Mouse (Mus musculus): ENCODE measurements around the gene Arhgap23. TPM values are rescaled to one million over a fixed set of nuclear protein-coding genes. Genes with fewer than 3 reads are reported as not detected.

Gene Arhgap23
- total RNA-seq, 2 experiments from 2014 or later, result 84.0 to 91.8 TPM

- peak; percentile 74 to 90 for DNase-seq (ENCODE audit: extremely low spot score in 1 of 2, low spot score in 2 of 2)
- intact Hi-C loops (cut with DNase I), result no loop called here
These were observed 34.4 kb downstream of the Arhgap23 start for GRCm38 (mm10) chr11:97449601-97450293.

GRCm38 (mm10) chr11:97450305-97450922 lies 35.1 kb downstream of the Arhgap23 start:
- peak in 1 of 2 experiments; percentile 57 for DNase-seq (ENCODE audit: extremely low spot score in 1 of 2, low spot score in 2 of 2)
- intact Hi-C loops (cut with DNase I), result no loop called here

GRCm38 (mm10) chr11:97451625-97452024 lies 36.3 kb downstream of the Arhgap23 start:
- intact Hi-C loops (cut with DNase I), result no loop called here
- no peak for DNase-seq (ENCODE audit: extremely low spot score in 1 of 2, low spot score in 2 of 2)

- DNase-seq (ENCODE audit: extremely low spot score in 1 of 2, low spot score in 2 of 2), result no peak
- intact Hi-C loops (cut with DNase I), result no loop called here
These were observed 41.8 kb downstream of the Arhgap23 start for GRCm38 (mm10) chr11:97457120-97457519.

GRCm38 (mm10) chr11:97461307-97461820 lies 46.0 kb downstream of the Arhgap23 start:
- intact Hi-C loops (cut with DNase I), result no loop called here
- DNase-seq (ENCODE audit: extremely low spot score in 1 of 2, low spot score in 2 of 2), result no peak

GRCm38 (mm10) chr11:97462538-97462937 lies 47.2 kb downstream of the Arhgap23 start:
- DNase-seq (ENCODE audit: extremely low spot score in 1 of 2, low spot score in 2 of 2), result no peak
- intact Hi-C loops (cut with DNase I), result no loop called here

- DNase-seq (ENCODE audit: extremely low spot score in 1 of 2, low spot score in 2 of 2), result no peak
- intact Hi-C loops (cut with DNase I), result no loop called here
These were observed 47.8 kb downstream of the Arhgap23 start for GRCm38 (mm10) chr11:97463166-97463565.

GRCm38 (mm10) chr11:97463991-97464390 lies 48.7 kb downstream of the Arhgap23 start:
- intact Hi-C loops (cut with DNase I), result no loop called here
- DNase-seq (ENCODE audit: extremely low spot score in 1 of 2, low spot score in 2 of 2), result no peak

- intact Hi-C loops (cut with DNase I), result no loop called here
- DNase-seq (ENCODE audit: extremely low spot score in 1 of 2, low spot score in 2 of 2), result no peak
These were observed 50.6 kb downstream of the Arhgap23 start for GRCm38 (mm10) chr11:97465957-97466356.

GRCm38 (mm10) chr11:97466444-97467160 lies 51.3 kb downstream of the Arhgap23 start:
- no peak for DNase-seq (ENCODE audit: extremely low spot score in 1 of 2, low spot score in 2 of 2)

GRCm38 (mm10) chr11:97468639-97469287 lies 53.4 kb downstream of the Arhgap23 start:
- DNase-seq (ENCODE audit: extremely low spot score in 1 of 2, low spot score in 2 of 2), result peak; percentile 69 to 87
- intact Hi-C loops (cut with DNase I), result loop anchor here (2.0 kb wide), 1 partner anchor 60 kb away; no protein-coding TSS in a partner anchor

More at GRCm38 (mm10) chr11:97466444-97467160, 51.3 kb downstream of the Arhgap23 start:
- intact Hi-C loops (cut with DNase I), result no loop called here

- no peak for DNase-seq (ENCODE audit: extremely low spot score in 1 of 2, low spot score in 2 of 2)
- intact Hi-C loops (cut with DNase I), result loop anchor here (2.0 kb wide), 1 partner anchor 61 kb away; no protein-coding TSS in a partner anchor
These were observed 54.5 kb downstream of the Arhgap23 start for GRCm38 (mm10) chr11:97469828-97470227.

GRCm38 (mm10) chr11:97471276-97471675 lies 55.9 kb downstream of the Arhgap23 start:
- no peak for DNase-seq (ENCODE audit: extremely low spot score in 1 of 2, low spot score in 2 of 2)
- intact Hi-C loops (cut with DNase I), result no loop called here

GRCm38 (mm10) chr11:97476334-97477095 lies 61.2 kb downstream of the Arhgap23 start:
- intact Hi-C loops (cut with DNase I), result no loop called here

GRCm38 (mm10) chr11:97477431-97477830 lies 62.1 kb downstream of the Arhgap23 start:
- peak in 1 of 2 experiments; percentile 40 for DNase-seq (ENCODE audit: extremely low spot score in 1 of 2, low spot score in 2 of 2)
- intact Hi-C loops (cut with DNase I), result no loop called here

More at GRCm38 (mm10) chr11:97476334-97477095, 61.2 kb downstream of the Arhgap23 start:
- peak; percentile 72 to 74 for DNase-seq (ENCODE audit: extremely low spot score in 1 of 2, low spot score in 2 of 2)

GRCm38 (mm10) chr11:97478345-97478744 lies 63.0 kb downstream of the Arhgap23 start:
- peak in 1 of 2 experiments; percentile 15 for DNase-seq (ENCODE audit: extremely low spot score in 1 of 2, low spot score in 2 of 2)
- intact Hi-C loops (cut with DNase I), result no loop called here

GRCm38 (mm10) chr11:97479085-97479484 lies 63.8 kb downstream of the Arhgap23 start:
- DNase-seq (ENCODE audit: extremely low spot score in 1 of 2, low spot score in 2 of 2), result no peak
- intact Hi-C loops (cut with DNase I), result no loop called here

- intact Hi-C loops (cut with DNase I), result no loop called here
- peak in 1 of 2 experiments; percentile 21 for DNase-seq (ENCODE audit: extremely low spot score in 1 of 2, low spot score in 2 of 2)
These were observed 64.5 kb downstream of the Arhgap23 start for GRCm38 (mm10) chr11:97479824-97480223.

Measured in left cerebral cortex, postnatal 10 days (tissue).